Mouse (Mus musculus): ENCODE results near the gene Iqce. TPM values are rescaled to one million over a fixed set of nuclear protein-coding genes. Genes with fewer than 3 reads are reported as not detected.
A peak's percentile ranks its signal among the peaks of the same experiment; 100 is the strongest.

Gene Iqce
- polyA plus RNA-seq, 1 experiment from 2014 or later, result 30.8 TPM

DNA sequence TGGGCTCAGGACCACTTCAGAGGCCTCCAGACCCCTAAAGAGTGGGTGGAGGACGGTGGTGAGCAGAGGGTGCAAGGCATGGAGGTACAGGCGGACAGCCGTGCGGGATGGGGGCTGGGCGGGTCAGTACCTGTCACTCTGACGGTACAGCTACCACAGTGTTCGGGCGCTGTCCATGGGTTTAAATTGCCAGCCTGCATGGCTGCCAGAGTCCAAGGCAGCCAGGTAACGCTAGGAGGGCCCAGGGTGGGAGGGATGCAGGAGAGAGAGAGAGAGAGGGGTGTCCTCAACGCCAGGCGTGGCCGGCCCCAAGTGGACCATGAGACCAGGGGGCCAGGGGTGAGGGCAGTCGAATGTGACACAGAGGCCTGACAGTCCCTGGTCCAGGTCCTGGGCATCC, 77.2 kb downstream of the Iqce start:
- Histone ChIP-seq H3K4me1 (replicated peaks; ENCODE audit: control insufficient read depth, insufficient read depth, low read length) (no peaks in the 10 kb centered on the region), H3K36me3 (ENCODE audit: control insufficient read depth, insufficient read depth) (peaks cover 60% of the 10 kb centered on the region), H3K4me2 (ENCODE audit: low read length) (no peak overlapping the region), H3K27me3 (replicated peaks; ENCODE audit: control insufficient read depth, insufficient read depth, low read length) (no peaks in the 10 kb centered on the region), H3K9me3 (ENCODE audit: control insufficient read depth, low read length) (no peaks in the 10 kb centered on the region; the same call in 1 of the 2 replicates), H3K27ac (ENCODE audit: low read length) (no peak overlapping the region), H3K9ac (replicated peaks; ENCODE audit: low read depth, low read length) (no peak overlapping the region), H3K4me3 (replicated peaks; ENCODE audit: low read length) (no peak overlapping the region)
- 91% methylated on average over 13 of the region's 13 CpGs for WGBS
- ATAC-seq, result no peak

DNA sequence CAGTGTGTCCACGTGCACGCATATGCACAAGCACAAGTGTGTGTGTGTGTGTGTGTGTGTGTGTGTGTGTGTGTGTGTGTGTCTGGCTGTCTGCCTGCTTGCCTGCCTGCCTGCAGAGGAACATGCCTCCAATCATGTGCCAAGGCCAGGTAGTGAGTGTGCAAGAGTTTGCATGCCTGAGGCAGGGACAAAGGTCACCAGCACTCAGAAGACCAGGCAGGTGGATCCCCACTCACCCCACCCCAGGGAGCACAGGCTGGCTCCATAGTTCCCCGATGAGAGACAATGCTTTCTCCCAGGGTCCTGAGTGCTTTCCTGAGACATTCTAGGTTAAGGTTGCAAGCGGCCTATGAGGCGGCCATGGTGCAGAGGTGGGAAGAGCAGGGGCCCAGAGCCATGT, 77.9 kb downstream of the Iqce start:
- no peak overlapping the region for H3K27ac ChIP-seq (ENCODE audit: low read length)
- H3K4me3 ChIP-seq (replicated peaks; ENCODE audit: low read length), result no peak overlapping the region
- WGBS, result 94% methylated on average over 5 of the region's 5 CpGs
- no peak overlapping the region for H3K9ac ChIP-seq (replicated peaks; ENCODE audit: low read depth, low read length)
- peaks cover 53% of the 10 kb centered on the region for H3K36me3 ChIP-seq (ENCODE audit: control insufficient read depth, insufficient read depth)
- H3K27me3 ChIP-seq (replicated peaks; ENCODE audit: control insufficient read depth, insufficient read depth, low read length), result no peaks in the 10 kb centered on the region
- no peaks in the 10 kb centered on the region for H3K4me1 ChIP-seq (replicated peaks; ENCODE audit: control insufficient read depth, insufficient read depth, low read length)
- no peak overlapping the region for H3K4me2 ChIP-seq (ENCODE audit: low read length)
- ATAC-seq, result no peak
- H3K9me3 ChIP-seq (ENCODE audit: control insufficient read depth, low read length), result no peaks in the 10 kb centered on the region; the same call in 1 of the 2 replicates

DNA sequence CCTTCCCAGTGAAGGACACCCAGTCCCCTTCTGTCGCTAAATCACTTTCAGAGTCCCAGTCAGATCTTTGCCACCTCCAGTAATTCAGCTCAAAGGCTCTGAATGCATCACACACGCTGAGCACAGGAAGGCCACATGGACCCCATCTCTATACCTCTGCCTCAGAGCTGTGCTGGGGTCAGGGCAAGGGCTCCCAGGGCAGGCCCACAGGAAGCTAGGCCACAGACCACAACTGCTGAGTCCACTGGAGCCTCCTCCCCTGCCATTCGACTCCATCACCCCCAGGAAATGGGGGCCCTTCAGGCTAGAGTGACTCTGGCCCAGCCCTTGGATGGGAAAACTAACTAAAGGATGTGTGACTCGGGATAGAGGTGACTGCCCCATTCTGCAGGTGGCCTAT, 78.4 kb downstream of the Iqce start:
- no peak for ATAC-seq
- Histone ChIP-seq H3K27me3 (replicated peaks; ENCODE audit: control insufficient read depth, insufficient read depth, low read length) (no peaks in the 10 kb centered on the region), H3K4me1 (replicated peaks; ENCODE audit: control insufficient read depth, insufficient read depth, low read length) (no peaks in the 10 kb centered on the region), H3K27ac (ENCODE audit: low read length) (no peak overlapping the region), H3K9ac (replicated peaks; ENCODE audit: low read depth, low read length) (no peak overlapping the region), H3K4me3 (replicated peaks; ENCODE audit: low read length) (no peak overlapping the region), H3K4me2 (ENCODE audit: low read length) (no peak overlapping the region), H3K9me3 (ENCODE audit: control insufficient read depth, low read length) (no peaks in the 10 kb centered on the region; the same call in 1 of the 2 replicates), H3K36me3 (ENCODE audit: control insufficient read depth, insufficient read depth) (peaks cover 49% of the 10 kb centered on the region)
- 76% methylated on average over 4 of the region's 4 CpGs for WGBS

DNA sequence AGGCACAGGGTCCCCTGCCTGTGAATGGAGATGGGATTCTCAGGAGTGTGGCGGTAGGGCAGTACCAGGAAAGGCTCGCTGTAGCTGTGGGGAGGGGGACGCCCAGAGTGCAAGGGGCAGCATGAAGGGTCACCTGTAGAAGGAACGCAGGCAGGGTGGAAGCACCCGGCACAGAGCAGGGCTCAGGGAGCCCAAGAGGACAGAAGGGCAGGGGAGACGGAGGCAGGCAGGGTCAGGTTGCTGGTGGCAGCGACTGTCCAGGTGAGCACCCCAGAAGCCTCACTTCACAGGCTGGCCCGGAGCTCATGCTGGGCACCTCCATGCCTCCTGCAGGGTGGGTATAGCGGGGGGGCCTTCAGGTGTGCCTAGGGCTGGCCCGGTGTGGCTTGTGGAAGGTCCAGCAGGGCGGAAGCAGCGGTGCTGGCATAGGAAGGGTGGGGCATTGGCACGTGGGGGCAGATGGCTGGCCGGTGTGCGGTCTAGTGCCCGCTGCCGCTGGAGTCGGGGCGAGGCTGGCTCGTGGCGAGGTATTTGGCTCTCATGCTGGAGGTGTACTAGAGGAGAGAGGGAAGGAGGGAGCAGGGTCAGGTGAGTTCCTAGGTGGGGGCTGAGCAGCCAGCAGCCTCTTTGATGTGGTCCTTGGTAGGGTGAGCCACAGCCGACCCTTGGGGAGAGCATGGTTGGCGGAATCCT, 79.1 kb downstream of the Iqce start:
- Histone ChIP-seq H3K36me3 (ENCODE audit: control insufficient read depth, insufficient read depth) (peaks cover 42% of the 10 kb centered on the region), H3K4me1 (replicated peaks; ENCODE audit: control insufficient read depth, insufficient read depth, low read length) (no peaks in the 10 kb centered on the region), H3K9me3 (ENCODE audit: control insufficient read depth, low read length) (no peaks in the 10 kb centered on the region; the same call in 1 of the 2 replicates), H3K27me3 (replicated peaks; ENCODE audit: control insufficient read depth, insufficient read depth, low read length) (no peaks in the 10 kb centered on the region), H3K9ac (replicated peaks; ENCODE audit: low read depth, low read length) (no peak overlapping the region), H3K4me2 (ENCODE audit: low read length) (no peak overlapping the region), H3K27ac (ENCODE audit: low read length) (no peak overlapping the region), H3K4me3 (replicated peaks; ENCODE audit: low read length) (no peak overlapping the region)
- no peak for ATAC-seq
- 89% methylated on average over 23 of the region's 23 CpGs for WGBS

DNA sequence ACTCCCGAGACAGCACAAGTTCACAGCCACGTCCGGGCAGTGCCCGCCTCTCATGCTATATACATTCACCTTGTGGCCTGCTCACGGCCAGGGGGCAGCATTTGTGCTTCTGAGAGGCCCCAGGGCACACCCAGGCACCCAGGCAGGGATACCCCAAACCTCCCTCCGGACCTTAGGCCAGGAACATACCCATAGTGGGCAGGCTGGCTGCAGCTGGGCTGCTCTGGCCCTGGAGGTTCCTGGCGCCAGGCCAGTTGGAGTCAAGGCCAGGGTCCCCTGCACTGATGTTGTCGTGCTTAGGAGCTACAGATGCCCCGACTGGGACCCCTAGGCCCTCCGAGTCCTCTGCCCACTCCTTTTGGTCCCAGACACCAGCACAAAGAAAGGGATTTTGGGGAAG, 80.7 kb downstream of the Iqce start:
- no peaks in the 10 kb centered on the region for H3K4me1 ChIP-seq (replicated peaks; ENCODE audit: control insufficient read depth, insufficient read depth, low read length)
- no peak overlapping the region for H3K4me2 ChIP-seq (ENCODE audit: low read length)
- no peak overlapping the region for H3K9ac ChIP-seq (replicated peaks; ENCODE audit: low read depth, low read length)
- no peaks in the 10 kb centered on the region for H3K27me3 ChIP-seq (replicated peaks; ENCODE audit: control insufficient read depth, insufficient read depth, low read length)
- peaks cover 27% of the 10 kb centered on the region for H3K36me3 ChIP-seq (ENCODE audit: control insufficient read depth, insufficient read depth)
- WGBS, result 73% methylated on average over 10 of the region's 10 CpGs
- no peak for ATAC-seq
- H3K27ac ChIP-seq (ENCODE audit: low read length), result peak overlapping the region; percentile 41; the same call in 1 of the 2 replicates
- no peak overlapping the region for H3K4me3 ChIP-seq (replicated peaks; ENCODE audit: low read length)
- H3K9me3 ChIP-seq (ENCODE audit: control insufficient read depth, low read length), result no peaks in the 10 kb centered on the region

DNA sequence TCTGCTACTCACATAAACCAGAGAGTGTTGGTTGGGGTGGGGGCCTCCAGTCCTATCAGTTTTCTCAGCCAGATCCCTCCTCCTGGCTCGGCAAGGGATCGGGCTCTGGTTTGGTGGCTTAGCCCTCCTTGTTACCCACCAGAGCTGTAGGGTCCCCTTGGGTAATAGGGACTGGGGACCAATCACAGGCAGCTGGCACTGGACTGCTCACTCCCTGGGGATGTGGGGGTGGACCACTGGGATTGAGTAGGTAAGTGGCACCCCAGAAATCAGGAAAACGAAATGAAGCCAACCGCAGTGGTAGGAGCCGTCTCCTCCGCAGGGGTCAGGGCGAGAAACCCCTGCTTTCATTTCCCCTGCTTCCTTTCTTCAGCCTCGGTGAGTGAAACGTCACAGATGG, 81.1 kb downstream of the Iqce start:
- Histone ChIP-seq H3K36me3 (ENCODE audit: control insufficient read depth, insufficient read depth) (peaks cover 24% of the 10 kb centered on the region), H3K27ac (ENCODE audit: low read length) (peak overlapping the region; percentile 41; the same call in 1 of the 2 replicates)

DNA sequence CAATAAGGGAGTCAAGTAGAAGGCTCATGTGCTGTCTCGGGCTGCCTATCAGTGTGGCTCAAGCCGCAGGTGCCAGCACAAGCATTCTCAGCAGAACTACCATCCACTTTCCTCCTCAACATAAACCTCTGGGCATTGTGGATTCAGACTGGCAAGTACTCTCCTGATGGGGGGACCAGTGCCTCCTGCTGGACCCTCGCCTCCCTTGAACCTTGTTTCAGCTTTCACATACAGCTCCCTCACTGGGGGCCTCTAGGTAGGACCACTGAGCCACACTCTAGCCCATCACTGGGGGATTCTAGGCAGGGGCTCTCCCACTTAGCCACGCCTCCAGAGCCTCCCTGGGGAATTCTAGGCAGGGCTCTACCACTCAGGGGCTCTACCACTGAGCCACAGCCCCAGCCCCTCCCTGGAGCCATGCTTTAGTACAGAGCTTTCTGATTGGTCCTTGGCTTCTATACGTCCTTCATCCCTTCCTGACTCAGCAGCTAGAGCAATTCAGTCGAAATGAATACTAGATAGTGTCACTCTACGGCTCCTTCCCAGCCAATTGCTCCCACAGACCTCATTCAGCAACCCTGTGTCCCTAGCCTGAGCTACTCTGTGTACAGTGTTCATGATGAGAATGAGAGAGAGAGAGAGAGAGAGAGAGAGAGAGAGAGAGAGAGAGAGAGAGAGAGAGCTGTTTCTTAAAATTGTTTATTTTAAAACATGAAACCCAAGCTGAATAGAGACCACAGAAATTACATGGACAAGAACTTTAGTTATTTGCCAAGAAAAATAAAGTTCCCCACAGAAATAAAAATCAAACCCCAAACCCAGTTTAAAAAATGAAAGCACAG, 82.1 kb downstream of the Iqce start:
- H3K36me3 ChIP-seq (ENCODE audit: control insufficient read depth, insufficient read depth), result peaks cover 24% of the 10 kb centered on the region
- WGBS, result 39% methylated on average over 7 of the region's 7 CpGs
- peaks cover 3% of the 10 kb centered on the region; the same call in 1 of the 2 replicates for H3K4me1 ChIP-seq (replicated peaks; ENCODE audit: control insufficient read depth, insufficient read depth, low read length)
- no peak overlapping the region for H3K4me3 ChIP-seq (replicated peaks; ENCODE audit: low read length)
- no peaks in the 10 kb centered on the region for H3K27me3 ChIP-seq (replicated peaks; ENCODE audit: control insufficient read depth, insufficient read depth, low read length)
- H3K4me2 ChIP-seq (ENCODE audit: low read length), result no peak overlapping the region
- H3K9ac ChIP-seq (replicated peaks; ENCODE audit: low read depth, low read length), result no peak overlapping the region
- no peaks in the 10 kb centered on the region for H3K9me3 ChIP-seq (ENCODE audit: control insufficient read depth, low read length)
- peak; percentile 16 for ATAC-seq
- H3K27ac ChIP-seq (ENCODE audit: low read length), result peak overlapping the region; percentile 21; the same call in 1 of the 2 replicates

More for the DNA sequence above, 81.1 kb downstream of the Iqce start:
- no peak overlapping the region for H3K4me2 ChIP-seq (ENCODE audit: low read length)
- no peak overlapping the region for H3K4me3 ChIP-seq (replicated peaks; ENCODE audit: low read length)
- H3K9me3 ChIP-seq (ENCODE audit: control insufficient read depth, low read length), result no peaks in the 10 kb centered on the region
- no peaks in the 10 kb centered on the region for H3K27me3 ChIP-seq (replicated peaks; ENCODE audit: control insufficient read depth, insufficient read depth, low read length)
- H3K9ac ChIP-seq (replicated peaks; ENCODE audit: low read depth, low read length), result no peak overlapping the region
- ATAC-seq, result no peak
- no peaks in the 10 kb centered on the region for H3K4me1 ChIP-seq (replicated peaks; ENCODE audit: control insufficient read depth, insufficient read depth, low read length)
- WGBS, result 77% methylated on average over 9 of the region's 9 CpGs

DNA sequence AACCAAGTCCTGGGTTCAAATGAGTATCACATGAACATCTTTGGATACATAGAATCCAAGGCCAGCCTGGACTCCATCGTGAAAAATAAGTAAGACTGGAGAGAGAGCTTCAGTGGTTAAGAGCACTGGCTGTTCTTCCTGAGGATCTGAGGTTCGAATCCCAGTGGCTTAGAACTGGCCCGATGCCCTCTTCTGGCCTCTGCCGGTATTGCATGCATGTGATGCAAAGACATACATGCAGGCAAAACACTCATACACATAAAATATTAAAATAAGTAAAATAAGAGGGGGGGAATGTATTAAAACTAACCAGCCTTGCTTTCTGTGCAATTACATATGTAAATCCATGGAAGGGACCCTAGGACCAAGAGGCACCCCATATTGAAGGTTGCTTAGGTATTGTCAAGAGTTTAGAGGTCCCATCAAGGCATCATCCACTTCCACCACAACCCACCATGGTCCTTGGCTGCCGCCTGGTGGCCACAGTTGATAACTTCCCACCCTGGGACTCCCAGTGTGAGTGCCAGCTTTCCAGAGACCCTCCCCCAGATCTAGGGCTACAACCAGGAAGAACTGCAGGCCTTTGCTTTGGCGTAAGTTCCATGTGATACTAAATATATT, 82.9 kb downstream of the Iqce start:
- H3K36me3 ChIP-seq (ENCODE audit: control insufficient read depth, insufficient read depth), result peaks cover 21% of the 10 kb centered on the region
- H3K27me3 ChIP-seq (replicated peaks; ENCODE audit: control insufficient read depth, insufficient read depth, low read length), result no peaks in the 10 kb centered on the region
- H3K4me3 ChIP-seq (replicated peaks; ENCODE audit: low read length), result no peak overlapping the region
- H3K9me3 ChIP-seq (ENCODE audit: control insufficient read depth, low read length), result no peaks in the 10 kb centered on the region
- peak; percentile 36 for ATAC-seq
- no peak overlapping the region for H3K9ac ChIP-seq (replicated peaks; ENCODE audit: low read depth, low read length)
- no peak overlapping the region for H3K4me2 ChIP-seq (ENCODE audit: low read length)
- H3K27ac ChIP-seq (ENCODE audit: low read length), result no peak overlapping the region
- 16% methylated on average over 6 of the region's 6 CpGs for WGBS
- H3K4me1 ChIP-seq (replicated peaks; ENCODE audit: control insufficient read depth, insufficient read depth, low read length), result peaks cover 4% of the 10 kb centered on the region; the same call in 1 of the 2 replicates

DNA sequence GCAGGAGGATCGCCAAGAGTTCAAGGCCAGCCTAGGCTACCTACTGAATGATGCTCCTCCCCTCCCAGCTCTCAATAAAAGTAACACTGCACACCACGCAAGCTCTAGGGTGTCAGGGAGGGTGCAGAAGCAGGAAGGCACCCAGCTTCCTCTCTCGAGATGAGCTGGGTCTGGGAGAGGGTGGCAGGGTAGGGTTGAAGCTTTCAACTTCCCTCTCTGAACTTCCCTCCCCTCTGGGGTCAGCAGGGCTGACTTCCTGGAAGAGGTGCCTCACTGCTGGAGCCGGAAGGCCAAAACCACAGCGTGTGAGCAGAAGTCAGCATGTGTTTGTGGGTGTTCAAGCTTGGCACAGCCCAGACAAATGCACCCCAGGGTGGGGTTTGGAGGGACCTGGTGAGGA, 84.5 kb downstream of the Iqce start:
- no peak overlapping the region for H3K4me2 ChIP-seq (ENCODE audit: low read length)
- H3K27me3 ChIP-seq (replicated peaks; ENCODE audit: control insufficient read depth, insufficient read depth, low read length), result no peaks in the 10 kb centered on the region
- WGBS, result 80% methylated on average over 5 of the region's 5 CpGs
- no peak overlapping the region for H3K4me3 ChIP-seq (replicated peaks; ENCODE audit: low read length)
- no peak overlapping the region for H3K27ac ChIP-seq (ENCODE audit: low read length)
- ATAC-seq, result no peak
- peaks cover 11% of the 10 kb centered on the region for H3K36me3 ChIP-seq (ENCODE audit: control insufficient read depth, insufficient read depth)
- no peak overlapping the region for H3K9ac ChIP-seq (replicated peaks; ENCODE audit: low read depth, low read length)
- H3K9me3 ChIP-seq (ENCODE audit: control insufficient read depth, low read length), result no peaks in the 10 kb centered on the region
- peaks cover 4% of the 10 kb centered on the region; the same call in 1 of the 2 replicates for H3K4me1 ChIP-seq (replicated peaks; ENCODE audit: control insufficient read depth, insufficient read depth, low read length)

Measured in forebrain, embryonic 16.5 days (tissue).